Mouse (Mus musculus) kidney, adult 9 months (tissue): ENCODE data around the gene Cep55.

Source experiments
- DNase-seq: peaks from one replicate; pipeline ENCODE4 v3.0.0; 2022

Gene Cep55

DNA sequence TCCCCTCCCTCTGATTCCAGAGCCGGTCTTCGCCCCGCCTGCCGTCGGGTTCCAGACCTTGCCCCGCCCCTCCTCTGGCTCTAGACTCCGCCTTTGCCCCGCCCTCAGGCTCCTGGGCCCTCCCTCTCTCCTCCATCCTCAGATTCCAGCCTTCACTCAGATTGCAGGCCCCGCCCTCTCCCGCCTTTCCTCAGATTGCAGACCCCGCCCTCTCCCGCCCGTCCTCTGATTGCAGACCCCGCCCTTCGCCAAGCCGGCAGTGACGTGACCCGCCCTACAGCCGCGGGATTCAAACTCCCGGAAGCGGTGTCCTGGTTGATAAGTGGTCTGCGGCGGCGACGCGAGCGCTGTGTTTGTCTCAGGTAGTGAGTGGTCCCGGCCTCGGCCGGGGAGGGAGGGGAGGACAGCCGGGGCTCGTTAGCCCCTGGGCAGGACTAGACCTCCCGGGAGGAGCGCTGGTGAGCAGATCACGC is at the start of gene Cep55:
Gene Cep55, plus strand, starts transcription at position 292 of the 473 bp plus-strand sequence.
- peak; percentile 97 for DNase-seq

DNA sequence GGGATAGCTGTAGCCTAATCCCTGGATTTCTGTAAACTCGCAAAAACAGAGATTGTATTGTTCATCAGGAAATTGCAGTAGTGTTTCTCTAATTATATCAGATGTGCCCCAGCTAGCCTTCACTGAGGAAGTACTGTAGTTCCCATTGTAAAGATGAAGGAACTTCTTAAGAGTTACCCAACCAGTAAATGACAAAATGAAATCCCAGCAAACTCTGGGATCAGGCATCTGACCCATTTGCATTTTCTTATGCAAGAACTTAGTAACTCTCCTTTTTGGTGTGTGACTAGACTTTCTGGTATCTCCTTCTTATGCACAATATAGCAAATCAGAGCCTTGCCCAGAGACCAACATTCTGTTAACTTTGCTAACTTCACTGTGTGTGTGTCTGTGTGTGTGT is 43.4 kb upstream of the Cep55 start:
- no peak for DNase-seq

- DNase-seq = no peak
Observed at GRCm38 (mm10) chr19:38014443-38014842, 40.4 kb upstream of the Cep55 start.

DNA sequence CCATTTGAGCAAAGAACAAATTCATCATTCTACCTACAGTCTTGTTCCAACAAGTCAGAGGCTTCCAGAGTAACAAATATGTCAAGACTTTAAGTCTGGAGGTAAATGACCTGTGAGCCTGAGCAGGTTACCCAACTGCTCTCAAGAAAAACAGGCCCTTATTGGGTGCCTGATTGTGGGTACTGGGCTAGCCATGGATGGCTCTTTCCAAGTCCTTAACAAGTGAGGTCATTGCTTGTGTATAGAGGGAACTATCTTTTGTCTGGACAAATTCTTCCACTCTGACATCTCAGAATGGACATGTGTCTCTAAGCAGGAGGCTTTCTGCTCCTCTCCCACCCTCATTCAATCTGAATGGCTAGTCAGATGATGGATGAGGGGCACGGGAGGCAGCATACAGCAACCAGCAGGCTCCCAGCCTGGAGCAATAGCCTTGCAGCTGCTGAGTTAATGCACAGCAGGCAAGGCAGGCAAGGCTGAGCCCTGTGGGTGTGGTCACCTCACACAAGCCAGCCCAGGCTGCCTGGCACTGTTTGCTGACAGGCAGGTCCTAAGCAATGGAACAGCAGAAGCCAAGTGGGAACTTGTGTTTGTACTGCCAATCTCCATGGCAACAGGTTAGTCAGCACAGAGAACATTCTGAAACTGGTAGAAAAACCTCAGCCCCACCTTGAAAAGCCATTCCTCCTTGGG is 39.5 kb upstream of the Cep55 start:
- peak; percentile 71 for DNase-seq

DNA sequence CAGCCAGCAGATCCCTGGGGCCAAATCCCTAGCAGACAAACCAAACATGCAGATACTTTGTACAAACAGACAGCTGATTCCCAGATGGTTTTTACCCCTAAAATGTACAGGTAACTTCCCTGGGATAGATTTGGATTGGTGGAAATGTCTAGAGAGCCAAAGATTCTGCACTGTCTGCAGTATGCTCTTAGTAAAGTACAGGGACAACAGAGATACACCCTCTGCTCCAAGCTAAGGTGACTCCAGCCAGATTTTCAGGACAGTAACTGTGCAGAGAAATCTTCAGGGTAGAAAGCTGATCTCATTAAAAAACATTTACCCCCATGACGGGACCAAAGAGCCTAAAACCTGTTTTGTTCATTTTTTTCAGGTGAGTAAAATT is 38.9 kb upstream of the Cep55 start:
- no peak for DNase-seq

- DNase-seq = no peak
Observed at GRCm38 (mm10) chr19:38022710-38023109, 32.1 kb upstream of the Cep55 start.

- no peak for DNase-seq
Observed at GRCm38 (mm10) chr19:38023603-38024002, 31.2 kb upstream of the Cep55 start.

DNA sequence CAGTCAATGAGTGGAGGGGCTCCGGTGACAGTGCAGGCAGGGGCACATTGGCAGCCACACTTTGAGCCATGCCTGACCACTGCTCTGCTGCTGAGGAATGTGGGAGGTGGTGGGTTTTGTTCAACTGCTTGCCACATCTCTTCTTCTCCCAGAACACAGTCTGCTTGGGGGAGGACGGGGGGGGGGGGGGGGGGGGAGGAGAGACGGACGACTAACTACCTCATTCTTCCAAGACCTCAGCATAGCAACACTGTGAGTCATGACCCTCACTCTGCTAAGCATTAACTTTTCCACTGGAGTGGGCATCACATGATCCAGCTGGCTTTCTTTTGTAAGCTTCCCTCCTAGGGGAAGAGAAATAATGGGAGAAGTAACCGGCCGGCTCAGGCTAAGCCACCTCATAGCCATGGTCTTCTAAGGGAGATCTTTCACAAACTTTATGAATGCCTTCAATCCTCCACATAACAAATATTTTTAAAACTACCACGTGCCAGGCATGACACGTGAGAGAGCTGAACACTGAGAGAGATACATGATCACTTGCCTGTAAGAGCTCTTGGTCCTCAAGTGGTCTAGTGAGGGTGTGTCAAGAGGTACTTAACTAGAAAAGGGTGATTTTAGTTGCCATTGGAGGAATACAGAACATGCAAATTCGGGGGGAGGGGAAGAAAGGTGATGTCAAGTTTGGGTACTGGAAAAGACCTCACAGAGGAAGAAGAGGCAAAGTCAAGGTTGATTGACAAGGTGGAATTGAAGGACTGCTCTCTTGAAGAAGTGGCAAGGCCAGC is 29.4 kb upstream of the Cep55 start:
- peak; percentile 90 for DNase-seq

DNA sequence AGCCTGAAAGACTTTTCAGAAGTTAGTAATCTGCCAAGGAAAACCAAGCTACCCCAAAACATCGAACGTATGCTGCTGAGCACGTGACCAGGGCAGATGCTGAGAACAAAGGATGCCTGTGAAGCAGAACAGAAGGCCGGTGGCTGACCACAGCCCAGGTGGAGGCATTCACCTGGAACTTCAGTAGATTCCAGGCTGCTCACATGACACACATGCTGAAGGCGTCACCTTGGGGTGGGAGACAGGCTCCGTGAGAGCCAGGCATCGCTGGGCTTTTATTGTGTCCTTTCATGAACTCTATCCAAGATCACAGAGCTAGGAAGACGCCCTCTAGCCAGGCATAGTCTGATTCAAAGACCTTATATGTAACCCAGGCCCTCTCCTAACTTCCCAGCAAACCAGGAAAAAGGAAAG is 28.6 kb upstream of the Cep55 start:
- peak; percentile 57 for DNase-seq

DNA sequence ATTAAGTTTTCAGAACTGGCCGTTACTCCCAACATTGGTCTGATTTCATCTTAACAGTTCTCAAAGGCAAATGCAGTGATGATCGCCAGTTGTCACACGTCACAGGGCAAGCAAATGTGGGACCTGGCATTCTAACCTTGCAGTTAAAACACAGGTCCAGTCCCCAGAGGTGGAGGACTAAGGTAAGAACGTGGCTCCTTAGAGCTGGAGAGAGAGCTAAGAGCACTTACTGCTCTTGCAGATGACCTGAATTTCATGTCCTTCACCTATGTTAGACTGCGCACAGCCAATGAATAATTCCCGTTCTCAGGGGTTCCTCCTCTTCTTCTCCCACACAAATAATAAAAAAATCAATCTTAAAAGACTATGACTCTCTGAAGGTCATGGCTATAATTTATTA is 27.4 kb upstream of the Cep55 start:
- DNase-seq = no peak

DNA sequence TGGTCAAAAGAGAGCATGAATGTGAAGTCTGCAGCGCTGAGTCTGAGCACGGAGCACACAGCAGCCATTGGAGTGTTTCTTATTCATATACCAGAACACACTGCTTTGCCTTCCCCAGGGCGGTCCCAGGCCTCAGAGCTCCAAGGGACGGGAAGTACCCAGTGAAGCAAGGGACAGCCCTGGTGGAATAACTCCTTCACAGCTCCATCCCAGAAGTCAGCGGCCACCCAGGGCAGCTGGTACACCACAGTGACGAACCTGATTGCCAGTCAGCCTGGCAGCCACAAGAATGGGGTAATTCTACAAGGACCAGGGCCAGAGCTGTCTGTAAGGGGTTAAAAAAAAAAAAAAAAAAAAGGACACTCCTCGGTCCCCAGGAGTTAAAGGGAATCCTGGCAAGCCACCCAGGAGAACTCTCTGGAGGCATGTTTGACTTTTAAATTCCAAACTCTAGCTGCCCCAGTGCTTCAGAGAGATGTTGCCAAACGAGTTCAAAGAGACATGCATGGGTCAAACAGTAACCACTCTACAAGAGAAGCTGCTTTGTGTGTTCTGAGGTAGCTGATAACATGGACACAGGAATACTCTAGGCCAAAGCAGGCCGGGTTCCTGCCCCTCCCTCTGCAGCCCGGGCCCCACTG is 26.8 kb upstream of the Cep55 start:
- peak; percentile 84 for DNase-seq

DNA sequence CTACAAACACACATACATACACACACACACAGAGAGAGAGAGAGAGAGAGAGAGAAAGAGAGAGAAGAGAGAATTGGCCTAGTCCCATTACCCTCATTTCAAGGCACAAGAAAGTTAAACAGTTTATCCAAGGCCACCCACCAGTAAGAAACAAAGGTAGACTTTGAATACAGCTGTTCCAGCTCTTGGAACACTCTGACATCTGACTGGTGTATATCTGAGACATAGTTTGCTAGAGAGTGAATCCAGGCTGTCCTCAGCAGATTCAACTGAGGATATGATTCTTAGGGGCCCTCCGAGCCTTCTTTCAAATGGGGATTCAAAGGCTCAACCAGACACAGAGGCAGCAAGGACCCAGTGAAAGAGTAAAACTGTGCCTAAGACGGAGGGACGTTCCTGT is 25.5 kb upstream of the Cep55 start:
- no peak for DNase-seq

DNA sequence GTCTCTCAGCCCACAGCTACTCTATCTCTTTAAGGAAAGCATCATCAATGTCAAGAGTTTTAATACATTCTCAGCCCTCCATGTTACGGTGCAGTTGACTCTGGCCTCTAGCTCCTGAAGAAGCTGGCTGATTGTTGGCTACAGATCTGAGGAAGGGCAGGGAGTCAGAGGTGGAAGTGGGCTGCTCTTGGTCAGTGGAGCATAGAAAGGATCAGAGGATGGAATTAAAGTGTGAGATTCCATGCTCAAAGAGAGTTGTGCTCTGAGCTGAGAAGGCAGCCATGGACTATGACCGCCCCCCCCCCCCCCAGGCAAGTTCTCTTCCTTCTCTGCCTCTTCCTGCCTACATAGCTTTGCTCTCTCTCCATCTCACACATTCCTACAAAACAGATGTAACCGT is 24.9 kb upstream of the Cep55 start:
- peak; percentile 56 for DNase-seq

GRCm38 (mm10) chr19:38030673-38031137 is 24.1 kb upstream of the Cep55 start:
- DNase-seq = peak; percentile 73

DNA sequence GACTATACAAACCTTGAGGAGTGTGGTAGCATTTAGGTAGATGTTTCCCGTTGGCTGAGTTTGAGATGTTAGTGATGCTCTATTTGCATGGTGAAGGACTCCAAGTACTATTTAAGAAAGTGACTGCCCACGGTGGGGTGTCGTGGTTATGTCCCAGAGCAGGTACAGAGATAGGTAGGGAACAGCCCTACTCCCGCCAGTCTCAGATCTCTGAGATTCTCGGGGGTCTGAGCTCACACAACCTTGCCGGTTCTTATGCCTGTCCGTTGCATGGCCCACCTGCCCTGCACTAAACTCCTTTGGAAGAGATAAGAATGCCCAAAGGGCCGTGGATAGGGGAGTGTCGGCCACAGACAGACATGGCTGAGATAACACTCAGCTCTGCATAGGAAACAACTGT is 23.7 kb upstream of the Cep55 start:
- DNase-seq = no peak

DNA sequence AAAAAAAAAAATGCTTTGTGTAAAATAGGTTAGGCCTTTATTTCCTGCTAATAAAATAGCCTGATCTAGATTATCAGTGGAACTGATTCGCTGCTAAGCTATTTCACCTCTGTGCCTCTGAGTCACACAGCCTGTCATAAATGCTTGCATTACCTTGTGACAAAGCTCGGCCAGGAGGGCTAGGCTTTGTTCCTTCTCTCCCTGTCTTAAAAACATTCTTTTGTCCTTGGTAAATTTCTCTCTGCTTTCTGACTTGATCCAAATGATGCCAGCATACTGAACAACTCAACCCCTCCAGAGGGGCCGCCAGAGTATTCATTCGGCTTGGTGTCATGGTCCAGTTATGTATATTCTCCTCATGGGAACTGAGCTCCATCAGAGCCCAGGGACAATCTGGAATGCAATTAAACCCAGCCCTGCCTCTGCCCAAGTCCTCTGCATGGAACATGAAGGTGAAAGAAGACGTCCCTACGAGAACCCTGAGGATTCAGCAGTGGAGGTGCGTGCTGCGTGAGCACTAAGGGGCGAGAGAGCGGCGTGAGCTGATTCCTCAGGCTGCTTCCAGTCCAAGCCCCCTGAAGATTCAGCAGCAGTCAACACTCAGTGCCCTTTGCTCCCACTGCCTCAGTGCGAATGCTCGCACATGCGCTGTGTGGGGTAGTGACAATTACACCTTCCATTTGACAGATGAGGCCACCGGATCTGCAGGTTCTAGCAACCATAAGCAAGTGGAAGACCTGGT is 21.6 kb upstream of the Cep55 start:
- no peak for DNase-seq

GRCm38 (mm10) chr19:38033735-38034057 is 21.1 kb upstream of the Cep55 start:
- DNase-seq = no peak

- no peak for DNase-seq
Observed at GRCm38 (mm10) chr19:38034696-38035095, 20.1 kb upstream of the Cep55 start.

DNA sequence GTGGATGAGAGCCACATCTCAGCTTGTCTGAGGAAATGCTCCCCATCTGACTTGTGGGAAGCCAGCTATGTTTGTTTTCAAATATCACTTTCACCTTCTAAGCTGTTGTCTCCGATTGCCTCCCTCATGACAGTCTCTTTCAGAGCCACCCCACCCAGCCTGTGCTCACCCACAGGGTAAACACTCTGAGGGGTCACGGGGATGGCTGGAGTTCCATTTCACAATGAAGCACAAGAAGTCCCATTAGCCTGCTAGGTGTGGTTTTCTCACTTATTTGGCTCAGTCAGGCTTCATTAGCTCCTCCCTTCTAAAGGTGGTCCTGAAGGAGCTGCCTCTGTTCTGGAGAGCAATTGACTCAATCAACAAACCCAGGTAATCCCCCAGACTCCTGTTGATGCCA is 19.0 kb upstream of the Cep55 start:
- no peak for DNase-seq

GRCm38 (mm10) chr19:38038267-38038666 is 16.5 kb upstream of the Cep55 start:
- DNase-seq = no peak

- peak; percentile 48 for DNase-seq
Observed at GRCm38 (mm10) chr19:38042261-38042722, 12.5 kb upstream of the Cep55 start.

DNA sequence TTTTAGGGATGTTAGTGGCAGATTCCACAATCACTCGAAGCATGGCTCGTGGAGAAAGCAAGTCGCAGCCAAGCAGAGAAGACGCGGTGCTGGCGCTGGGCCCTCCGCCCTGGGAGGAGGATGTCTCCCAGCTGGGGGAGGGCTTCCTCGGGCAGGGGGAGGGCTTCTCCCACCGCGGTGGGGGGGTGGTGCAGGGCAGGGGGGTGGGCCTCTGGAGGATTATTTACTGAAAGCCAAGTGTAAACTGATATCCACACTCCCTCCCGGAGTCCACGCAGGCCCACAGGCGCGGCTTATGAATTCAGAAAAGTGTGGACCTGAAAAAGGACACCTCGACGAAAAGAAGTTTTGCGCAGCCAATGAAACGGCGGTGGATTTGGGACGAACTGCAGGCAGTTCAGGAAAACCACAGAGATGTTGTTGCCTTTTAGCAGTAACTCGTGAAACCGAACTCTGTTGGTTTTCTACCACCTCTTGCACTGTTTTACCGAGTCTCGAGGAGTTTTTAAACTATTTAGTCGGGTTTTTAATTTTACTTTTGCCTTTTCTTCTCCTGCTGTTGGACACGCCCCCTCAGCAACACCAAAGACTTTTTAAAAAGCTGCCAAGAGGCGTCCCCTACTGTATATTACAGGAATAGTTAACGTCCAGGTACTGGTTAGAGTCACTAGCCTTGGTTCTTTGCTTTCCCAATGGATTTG is 11.4 kb upstream of the Cep55 start, which contains the start of gene Myof:
Gene Myof, minus strand, starts transcription at position 297 of the 701 bp plus-strand sequence.
- DNase-seq = peak; percentile 64
